Mouse (Mus musculus): ENCODE results near the gene Nol12.
A peak's percentile ranks its signal among the peaks of the same experiment; 100 is the strongest.

The Nol12 gene

GRCm38 (mm10) chr15:78990970-78991525 lies 56.3 kb downstream of the Nol12 start:
- DNase-seq (ENCODE audit: low read depth, low spot score): no peak

- peak; percentile 9 for DNase-seq (ENCODE audit: low read depth, low spot score)
Measured at GRCm38 (mm10) chr15:78992235-78992634, 57.5 kb downstream of the Nol12 start.

- no peak for DNase-seq (ENCODE audit: low read depth, low spot score)
Measured at GRCm38 (mm10) chr15:78992925-78993324, 58.2 kb downstream of the Nol12 start.

Data from 3T3-L1 (cell line).